Mouse (Mus musculus) E14TG2a.4 (cell line): ENCODE results near the gene Hccs.

Experiments used
- CTCF ChIP-seq: conservative IDR thresholded peaks from 2 replicates; pipeline ENCODE4 v1.5.1; 2014; ENCODE audit warnings: low read length
- NANOG ChIP-seq: IDR thresholded peaks from 2 replicates; pipeline ENCODE4 v1.6.1; 2014; ENCODE audit warnings: borderline replicate concordance, low read length, mixed read lengths

DNA sequence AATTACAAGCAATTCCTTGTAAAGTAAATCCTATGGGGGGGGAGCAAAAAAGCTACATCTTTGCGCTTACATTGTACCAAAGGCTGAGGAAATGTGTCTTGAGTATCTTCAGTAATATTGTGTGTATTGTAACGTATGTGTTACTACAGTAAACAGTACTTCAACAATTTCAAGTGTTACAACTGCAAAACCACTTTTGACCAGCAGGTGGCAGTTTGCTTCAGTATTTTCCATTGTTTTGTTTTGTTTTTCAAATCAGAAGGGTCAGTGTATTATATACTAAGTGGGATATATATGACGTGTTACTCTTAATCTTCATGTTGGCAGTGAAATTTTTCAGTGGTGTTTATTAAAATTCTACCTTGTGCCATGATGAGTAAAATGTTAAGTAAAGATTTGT, 16.2 kb downstream of the Hccs start:
- peak; percentile 44 for TF ChIP-seq CTCF
- no peak for TF ChIP-seq NANOG
